Mouse (Mus musculus) kidney, postnatal 14 days (tissue): ENCODE measurements at regions not wholly inside any gene's neighbourhood (a gene's known extent, or its start where the extent isn't known, plus 50 kb on each side); places are given as distances from the start of the nearest gene placed in this dataset.

Experiments
- DNase-seq: peaks from one replicate; pipeline ENCODE4 v3.0.0; 2022; ENCODE audit warnings: mixed read lengths

DNA sequence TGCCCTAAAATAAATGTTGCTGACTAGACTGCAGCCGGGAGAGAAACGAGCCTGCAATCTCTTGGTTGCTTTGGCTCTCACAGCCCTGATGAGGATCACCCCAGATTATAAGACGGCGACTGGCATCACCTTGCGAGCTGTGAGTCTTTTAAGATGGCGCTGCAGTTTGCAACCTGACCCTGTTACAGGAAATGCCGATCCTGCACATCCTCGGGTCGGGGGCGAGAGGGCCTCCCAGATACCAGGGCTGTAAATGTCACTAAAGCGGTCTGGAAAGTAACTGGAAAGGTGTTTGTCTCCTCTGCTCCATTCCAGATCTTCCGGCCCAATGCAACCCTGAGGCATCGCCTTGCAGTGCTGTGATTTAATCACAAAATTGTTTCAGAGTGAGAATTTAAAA, 53.4 kb downstream of the Cartpt start:
- no peak for DNase-seq

DNA sequence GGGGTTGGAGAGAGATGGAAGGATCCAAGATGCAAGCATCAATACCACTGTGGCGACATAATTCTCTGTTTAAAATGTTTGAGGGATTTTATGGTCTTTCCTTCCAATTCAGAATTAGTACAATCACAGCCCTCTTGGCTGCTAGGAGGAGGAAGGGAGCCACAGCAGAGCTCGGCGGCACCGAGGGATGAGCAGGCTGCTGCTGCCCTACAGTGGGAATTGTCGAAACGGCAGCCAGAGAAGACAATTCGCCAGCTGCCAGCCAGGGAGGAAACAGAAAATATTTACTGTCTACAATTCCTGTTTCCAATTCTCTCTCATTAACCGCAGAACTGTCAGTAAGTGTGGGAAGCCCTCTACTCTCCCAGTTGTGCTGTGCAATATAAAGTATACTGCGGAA, 58.3 kb downstream of the Cartpt start:
- peak; percentile 65 for DNase-seq

DNA sequence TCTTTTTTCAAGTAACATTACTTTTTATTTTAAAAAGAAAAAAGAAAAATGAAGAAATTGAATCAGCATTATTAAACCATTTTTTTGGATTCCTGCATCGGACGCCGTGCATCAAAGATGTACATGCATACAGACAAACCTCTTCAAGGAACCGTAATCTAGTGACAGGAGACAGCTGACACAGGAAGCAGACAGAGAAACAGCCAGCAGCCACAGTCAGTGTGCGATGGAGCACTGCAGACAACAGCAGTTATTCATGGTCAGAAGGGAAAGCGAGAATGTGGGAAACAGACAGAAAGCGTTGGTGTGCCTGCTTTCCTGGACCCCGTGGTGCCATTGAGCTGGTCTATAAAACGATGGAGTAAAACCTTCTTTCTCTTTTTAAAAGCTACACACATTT, 61.4 kb downstream of the Cartpt start:
- DNase-seq = no peak

DNA sequence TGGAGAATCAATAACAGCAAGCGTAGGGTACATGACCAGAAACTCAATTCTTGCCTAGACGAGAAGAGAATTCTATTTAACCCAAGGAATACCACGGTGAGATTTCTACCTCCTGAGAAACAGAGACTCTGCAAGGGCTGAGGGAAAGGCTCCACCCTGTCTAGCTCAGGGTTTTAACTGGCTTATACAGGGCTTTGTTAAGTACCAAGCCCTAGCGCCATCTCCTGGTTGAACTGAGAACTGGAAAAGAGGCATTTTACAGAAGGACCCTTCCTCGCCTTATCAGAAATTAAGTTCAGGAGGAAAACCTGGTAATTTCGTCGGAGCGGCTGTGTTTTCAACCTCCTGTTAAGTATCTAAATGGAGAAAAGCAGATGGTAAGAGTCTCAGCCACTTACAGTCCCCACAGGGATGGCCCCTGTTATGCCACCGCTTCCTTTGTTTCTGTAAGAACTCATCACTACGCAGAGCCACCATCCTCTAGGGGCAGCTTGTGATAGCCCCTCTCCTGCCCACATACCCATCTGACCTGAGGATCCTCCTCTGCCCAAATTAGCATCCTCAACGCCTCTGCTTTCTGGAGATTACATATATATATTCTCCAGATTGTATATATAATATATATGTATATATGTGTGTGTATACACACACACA, 63.0 kb downstream of the Cartpt start:
- DNase-seq = peak; percentile 79

DNA sequence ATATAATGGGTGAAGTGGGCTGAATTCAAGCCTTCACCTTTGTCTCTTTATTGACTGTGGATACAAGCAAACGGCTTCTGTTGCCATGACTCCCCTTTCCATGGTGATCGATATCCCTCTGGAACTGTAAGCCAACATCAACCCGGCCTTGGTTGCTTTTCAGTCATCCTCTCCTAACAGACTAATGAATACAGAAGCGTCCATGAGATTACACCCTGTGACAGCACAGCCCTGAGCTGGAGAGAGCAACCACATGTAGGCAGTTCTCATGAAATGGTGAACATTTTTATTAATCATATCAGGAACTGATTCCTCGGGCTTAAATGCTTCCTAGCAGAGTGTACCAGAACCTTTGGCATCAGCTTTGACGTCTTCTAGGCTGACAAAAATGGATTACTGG, 63.7 kb downstream of the Cartpt start:
- DNase-seq = no peak

DNA sequence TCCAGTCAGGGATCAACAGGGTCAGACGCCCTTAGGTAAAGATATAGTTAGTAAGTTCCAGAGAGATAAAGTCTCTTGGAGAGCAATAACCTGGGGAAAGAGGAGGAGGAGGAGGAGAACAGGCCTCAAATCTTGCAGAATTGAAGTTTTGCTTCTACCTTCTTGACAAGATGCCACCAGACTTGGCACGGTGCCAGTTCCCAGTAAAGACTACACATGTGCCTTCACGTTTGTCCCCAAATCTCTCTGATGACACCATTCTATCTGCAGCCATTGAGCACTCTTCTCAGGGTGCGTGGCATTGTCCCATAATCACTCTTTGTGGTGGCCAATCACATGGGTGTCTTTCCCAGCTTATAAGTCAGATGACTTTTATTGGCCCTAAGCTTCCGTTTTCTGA, 64.3 kb downstream of the Cartpt start:
- DNase-seq = no peak

DNA sequence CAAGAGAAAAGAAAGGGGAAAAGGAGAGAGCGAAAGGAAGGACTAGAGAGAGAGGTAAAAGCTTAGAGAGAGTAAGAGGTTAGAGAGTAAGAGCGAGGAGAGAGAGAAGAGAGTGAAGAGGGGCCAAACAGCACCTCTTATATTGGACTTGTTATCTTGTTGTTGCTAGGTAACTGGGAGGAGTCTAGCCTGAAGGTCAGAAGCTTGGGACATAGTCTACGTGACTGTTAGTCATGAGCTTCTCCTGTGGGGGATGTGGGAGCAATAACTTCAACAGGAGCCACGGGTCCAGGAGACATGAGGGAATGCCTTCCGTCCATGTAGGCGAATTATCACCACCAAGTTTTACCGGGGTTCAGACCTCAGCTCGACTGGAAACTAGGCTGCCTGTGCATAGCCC, 65.4 kb downstream of the Cartpt start:
- no peak for DNase-seq

DNA sequence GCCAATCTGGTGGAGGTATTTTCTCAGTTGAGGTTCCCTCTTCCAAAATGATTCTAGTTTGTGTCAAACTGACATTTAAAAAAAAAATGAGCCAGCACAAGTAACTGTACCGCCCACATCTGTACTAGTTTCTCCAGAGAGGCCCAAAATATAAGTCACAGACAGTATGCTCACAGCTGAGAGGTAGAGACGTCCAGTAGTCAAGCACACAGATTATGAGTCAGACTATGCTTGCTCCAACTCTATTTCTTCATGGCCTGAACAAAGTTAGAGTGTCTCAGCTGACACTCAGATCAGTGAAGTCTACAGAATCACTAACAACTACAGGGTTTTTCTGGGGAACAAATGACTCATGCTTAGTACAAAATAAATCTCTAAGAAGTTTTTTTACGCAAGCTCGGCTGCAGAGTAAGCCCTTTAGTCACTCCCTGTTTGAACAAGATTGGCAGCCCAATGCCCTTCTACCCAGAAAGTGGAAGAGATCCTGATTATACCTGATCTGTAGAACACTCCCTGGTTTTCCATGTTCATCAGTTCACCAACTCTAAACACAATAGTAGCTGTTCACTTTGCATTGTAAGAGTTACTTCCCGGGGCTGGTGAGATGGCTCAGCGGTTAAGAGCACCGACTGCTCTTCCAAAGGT, 70.7 kb downstream of the Cartpt start:
- DNase-seq = no peak

DNA sequence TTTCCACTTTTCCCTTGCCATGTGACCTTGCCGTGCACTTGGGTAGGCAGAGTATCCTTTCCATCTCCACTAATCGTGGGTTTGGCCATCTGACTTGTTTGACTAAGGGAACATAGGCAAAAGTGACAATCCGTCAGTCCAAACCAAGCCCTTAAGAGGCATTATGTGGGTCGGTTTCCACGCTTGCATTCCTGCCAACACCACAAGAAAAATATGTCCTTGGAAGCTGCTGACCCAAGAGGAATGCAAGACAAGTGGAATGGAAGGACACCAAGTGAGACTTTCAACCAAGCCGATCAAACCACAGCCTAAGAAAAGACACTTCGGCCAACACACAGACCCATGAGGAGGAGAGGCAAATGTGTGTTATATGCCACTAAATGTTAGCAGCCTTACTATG, 73.3 kb downstream of the Cartpt start:
- no peak for DNase-seq

DNA sequence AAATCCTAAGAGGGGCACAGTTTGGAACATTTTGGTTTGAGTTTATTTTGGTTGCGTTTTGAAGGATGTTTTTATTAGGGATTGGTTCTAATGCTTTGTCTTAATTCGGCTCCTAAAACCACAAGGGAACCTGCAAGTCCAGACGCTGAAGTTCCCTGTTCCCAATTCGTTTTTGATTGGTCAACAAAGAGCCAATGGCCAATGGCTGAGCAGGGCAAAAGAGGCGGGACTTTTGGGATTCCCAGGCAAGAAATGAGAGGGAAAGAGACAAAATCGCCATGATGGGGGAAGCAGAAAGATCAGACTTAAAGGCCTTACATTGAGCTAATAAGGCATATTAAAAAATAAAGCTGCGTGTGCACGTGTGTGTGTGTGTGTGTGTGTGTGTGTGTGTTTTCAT, 76.3 kb downstream of the Cartpt start:
- no peak for DNase-seq

DNA sequence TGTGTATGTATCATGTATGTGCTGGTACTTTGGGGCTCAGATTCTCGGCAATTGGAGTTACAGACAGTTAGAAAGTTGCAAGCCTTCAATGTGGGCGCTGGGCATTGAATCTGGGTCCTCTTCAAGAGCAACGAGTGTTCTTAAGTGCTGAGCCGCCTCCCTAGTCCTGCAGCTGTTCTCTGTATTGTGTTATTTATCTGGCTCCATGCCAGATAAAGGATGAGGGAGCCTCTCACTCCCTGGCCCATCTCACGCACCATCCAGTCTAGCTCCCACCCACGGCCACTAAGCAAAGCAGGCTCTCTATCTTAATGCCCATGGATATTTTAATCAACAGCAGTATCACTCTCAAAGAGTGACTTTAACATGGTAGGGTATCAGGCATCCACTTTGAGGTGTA, 84.2 kb downstream of the Cartpt start:
- DNase-seq = no peak

DNA sequence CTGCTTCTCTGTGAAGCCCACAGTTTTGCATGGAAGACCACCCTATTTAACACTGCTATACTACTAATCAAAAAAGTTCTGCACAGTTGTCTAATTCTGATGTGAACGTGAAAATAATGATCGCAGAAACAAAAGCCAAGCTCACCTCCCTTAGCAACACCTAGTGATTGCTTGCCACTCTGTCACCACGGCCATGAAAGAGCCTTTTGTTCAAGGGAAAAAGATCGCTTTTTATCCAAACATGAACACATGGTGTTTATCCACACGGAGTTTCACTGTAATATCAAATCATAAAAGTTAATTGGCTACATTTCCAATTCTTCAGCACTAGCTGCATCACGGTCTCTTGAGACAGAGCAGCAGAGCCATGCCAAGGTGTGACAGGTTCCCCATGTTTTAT, 85.1 kb downstream of the Cartpt start:
- DNase-seq = no peak

DNA sequence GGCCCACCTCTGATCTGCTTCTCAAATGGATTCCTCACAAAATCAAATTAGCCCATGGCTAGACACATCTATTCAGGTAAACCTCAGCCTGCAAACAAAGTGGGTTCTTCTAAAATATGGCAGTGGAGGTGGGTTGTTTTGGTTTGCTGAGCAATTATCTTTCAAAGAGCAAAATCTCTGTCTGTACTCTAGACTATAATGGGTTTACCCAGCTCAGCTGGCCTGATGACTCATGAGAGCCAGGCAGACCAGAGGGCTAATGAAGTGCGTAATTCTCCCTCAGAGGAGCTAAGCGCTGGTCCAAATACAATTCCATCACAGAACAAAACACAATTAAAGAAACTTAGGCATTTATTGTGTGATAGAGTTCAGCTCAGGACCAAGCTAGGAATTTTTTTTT, 86.1 kb downstream of the Cartpt start:
- DNase-seq = no peak

DNA sequence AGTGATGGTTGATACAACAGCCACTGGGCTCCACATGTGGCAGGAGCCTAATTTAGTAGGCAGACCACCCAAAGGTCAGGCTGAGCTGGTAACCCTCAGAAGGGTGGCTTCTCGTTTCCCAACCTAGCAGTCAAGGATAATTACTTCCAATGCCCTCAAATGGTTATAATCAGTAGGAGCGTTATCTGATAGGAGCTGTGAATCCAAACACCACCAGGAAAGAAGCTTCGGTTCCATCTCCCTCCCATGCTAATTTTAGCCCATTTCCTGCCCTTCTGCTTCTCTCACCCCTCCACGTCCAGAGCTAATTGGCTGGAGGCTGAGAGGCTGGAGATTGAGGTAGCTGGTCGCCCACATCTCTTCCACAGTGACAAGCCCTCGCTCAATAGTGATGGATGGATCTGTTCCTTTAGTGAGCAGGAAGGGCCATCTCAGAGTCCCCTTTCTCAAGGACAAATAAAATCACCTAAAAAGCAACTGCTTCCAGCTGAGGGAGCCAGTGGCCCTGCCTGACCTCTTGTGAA, 86.8 kb downstream of the Cartpt start:
- no peak for DNase-seq

DNA sequence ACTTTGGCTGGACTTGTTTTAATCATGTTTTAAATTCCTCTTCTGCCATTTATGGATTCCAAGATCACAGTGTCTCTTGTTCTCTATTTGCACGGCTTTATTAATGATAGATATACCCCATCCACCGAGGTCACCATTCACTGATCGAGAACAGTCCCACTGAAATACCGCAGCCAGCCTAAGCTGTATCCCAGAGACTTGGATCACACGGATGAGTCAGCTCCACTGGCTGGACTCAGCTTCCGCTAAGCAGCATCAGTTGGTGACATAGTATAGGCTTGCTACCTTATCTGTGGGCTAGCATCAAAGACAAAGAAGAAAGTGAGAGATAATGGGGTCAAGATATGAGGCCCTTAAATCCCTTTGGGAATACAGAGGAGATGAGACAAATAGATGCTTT, 106.4 kb downstream of the Cartpt start:
- DNase-seq = no peak

DNA sequence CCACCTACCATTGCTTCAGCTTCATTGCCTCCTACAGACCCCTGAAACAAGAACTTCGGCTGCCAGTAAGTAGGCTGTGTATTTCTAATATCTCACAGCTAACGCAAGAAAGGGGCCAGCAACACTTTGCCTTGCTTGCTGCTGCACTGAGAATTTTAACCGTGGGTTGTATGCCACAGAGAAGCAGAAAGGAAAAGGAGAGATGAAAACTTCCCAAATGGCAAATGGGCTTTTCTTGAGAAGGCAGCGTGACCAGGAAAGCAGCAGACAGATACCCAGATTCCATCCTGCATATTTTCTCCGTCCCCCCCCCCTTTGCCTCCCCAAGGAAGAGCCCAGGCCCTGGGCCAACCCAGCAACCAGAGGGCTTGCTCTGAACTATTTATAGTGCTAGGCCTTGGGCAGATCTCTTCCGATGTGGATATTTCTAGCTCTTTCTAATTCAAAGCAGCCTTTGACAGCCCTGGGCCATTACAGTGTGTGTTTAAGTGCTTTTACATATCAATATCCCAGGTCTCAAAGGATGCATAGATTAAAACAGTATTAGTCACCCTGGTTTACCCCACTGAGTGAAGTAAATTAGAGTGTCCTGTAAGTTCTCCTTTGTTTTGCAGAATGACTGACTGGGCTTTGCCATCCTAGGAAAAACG, 107.0 kb downstream of the Cartpt start:
- peak; percentile 27 for DNase-seq

DNA sequence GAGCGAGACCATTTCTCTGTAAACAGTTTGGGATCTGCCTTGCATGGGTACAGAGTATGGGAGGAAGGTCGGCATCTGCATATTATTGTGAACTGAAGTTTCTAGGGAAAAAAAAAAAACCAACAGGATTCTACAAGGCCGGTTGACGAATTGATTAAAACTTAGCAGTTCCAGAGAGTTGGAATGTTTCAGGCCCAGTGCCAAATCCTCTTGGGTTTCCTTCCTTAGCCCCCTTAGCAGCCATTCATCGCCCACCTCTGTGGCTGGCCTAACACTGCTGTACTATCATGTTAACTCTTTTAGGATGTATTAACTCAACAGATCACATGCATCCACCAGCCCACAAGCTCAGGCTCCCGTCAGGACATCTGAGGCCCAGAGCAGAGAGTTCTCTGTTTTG, 107.9 kb downstream of the Cartpt start:
- DNase-seq = no peak

DNA sequence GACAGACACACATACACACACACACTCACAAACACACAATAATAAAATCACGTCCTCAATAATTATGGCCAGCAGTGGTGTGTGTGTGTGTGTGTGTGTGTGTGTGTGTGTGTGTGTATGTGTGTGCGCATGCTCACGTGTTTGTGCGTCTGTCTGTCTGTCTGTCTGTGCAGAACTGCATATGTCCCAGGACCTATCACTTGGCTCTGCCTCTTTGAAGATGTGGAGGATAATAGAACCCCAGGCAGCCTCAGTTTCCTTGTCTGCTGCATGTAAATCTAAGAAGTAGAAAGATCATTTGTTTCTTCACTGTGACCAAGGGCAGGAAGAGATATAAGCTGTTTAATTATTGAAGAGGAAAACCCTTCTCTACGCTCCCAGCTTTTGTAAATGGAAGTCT, 109.9 kb downstream of the Cartpt start:
- DNase-seq = no peak

DNA sequence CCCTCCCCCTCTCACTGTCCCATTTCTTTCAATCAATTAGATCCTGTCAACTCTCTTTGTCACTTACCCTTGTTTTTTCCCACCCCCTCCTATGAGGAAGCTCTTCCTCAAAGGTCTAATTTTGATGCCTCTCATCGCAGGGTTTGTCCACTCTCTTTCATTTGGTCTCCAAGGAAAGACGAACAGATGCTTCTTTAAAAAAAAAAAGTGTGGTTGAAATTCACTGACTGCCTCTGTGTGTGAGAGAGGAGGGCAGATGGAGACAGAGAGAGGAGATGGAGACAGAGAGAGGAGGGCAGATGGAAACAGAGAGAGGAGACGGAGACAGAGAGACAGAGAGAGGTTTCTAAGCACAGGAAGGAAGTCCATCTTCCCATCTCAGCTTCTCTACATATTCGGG, 113.1 kb downstream of the Cartpt start:
- no peak for DNase-seq

DNA sequence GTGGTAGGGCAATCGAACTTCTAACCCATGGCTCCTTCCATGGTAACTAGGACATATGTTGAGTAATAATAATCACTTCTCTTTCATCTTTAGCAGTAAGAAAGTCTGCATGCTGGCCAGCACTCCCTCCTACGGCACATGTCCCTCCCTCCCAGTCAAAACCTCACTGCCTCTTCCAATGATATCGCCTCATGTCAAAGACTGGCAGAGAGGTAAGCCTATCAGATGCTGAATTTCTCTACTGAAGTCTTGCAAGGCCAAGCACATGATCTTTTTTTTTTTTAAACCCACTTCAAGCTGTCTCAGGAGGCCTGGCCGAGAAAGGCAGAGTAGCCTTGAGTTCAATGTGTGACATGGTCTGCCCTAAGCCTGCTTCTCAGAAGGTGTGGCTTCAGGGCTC, 115.5 kb downstream of the Cartpt start:
- DNase-seq = no peak

DNA sequence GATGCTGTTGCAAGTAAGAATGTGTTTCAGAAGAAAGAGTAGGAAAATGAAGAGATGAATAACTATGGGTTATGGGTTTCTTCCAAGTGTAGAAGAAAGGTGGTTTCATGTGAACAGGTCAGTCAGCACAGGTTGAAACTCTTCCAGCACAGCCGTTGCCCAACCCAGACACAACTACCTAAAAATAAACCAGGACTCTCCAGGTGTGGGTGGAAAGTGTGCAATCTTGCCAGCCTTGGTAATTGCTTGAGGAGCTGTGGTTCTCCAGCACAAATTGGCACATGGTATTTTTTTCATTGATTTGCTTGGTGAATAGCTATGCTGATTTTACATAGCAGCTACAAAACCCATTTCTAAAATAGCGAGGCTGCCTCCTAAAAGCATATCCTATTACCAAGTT, 116.6 kb downstream of the Cartpt start:
- DNase-seq = no peak

DNA sequence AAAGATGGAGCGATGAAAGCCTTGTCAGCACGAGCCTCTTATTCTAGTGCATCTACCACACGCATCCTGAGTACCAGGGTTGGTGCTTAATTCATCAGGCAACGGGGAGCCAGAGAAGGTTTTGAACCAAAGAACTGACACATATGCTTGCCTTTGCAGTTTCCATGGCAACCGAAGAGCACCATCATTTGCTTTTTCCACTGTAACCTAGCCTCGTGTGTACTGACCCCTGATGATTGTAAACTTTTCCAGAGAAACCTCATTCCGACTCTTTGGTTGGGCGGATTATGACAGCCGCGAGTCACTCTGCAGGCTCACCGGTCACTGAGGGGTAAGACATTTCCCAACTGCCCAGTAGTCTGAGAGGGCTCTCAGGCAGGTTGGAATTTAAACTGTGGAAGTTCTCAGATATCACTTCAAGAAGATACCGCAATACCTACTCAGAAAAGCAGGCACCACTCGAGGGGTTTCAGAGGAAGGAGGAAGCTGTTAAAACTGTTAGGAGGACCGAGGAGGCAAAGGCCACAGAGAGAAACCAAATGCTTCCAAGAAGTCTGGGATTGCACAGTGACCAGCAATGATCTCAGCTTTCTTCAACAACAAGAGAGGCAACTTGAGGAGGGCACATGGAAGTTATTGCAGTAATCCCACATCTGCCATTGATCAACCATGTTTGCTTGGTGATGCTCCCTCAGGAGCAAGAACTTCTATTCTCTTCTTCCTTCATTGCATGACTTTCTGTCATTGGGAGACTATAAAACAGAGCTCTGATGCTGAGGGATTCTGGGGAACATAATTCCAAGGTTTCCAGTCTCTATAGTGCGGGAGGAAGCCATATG, 117.8 kb downstream of the Cartpt start:
- DNase-seq = no peak

DNA sequence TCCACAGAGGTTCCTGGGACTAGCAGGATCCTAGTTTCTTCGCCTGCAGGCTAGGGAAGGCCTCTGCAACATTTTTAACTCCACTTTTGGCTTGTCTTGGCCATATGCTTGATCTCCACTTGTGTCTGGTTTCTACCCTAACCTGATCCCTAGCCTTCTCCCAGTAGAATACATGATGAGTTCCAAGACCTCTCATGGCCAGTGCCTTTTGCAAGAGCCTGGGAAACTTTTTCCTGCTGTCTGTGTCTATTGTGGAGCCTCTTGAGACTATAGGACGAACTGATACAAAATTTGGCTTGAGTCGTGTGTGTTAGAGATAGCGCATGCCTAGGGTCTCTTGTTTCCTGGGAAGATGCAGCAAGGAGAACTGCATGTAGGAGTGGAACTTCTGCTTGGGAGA, 119.3 kb downstream of the Cartpt start:
- no peak for DNase-seq
